Mouse (Mus musculus): Measurements from ENCODE around the gene Auts2. TPM values are rescaled to one million over a fixed set of nuclear protein-coding genes. Genes with fewer than 3 reads are reported as not detected.
A peak's percentile ranks its signal among the peaks of the same experiment; 100 is the strongest.
"Not testable (repeated sequence)": the region's sequence is repeated elsewhere in the genome, so short reads cannot be mapped to it uniquely, and the experiment has no call there.

The Auts2 gene
- 43.0 and 57.8 TPM in 2 replicates for polyA plus RNA-seq (2016; fragmentation: Nextera tagmentation; extraction: Ambion mirVana)

GRCm38 (mm10) chr5:132543118-132544071 is at the start of gene Auts2:
TSS of gene Auts2 (minus strand) at chr5:132543344.
- Histone ChIP-seq H3K27me3 (ENCODE audit: low read depth, poor library complexity, severe bottlenecking) (0 out of 2 replicates have a peak, but pooled peaks cover 3% of the 10 kb centered on the region), H3K4me3 (peak within 1 kb of the TSS; percentile 91), H3K27ac (peak within 1 kb of the TSS; percentile 94), H3K4me1 (peaks cover 34% of the 10 kb centered on the region), H3K9me3 (replicated peaks) (no peaks in the 10 kb centered on the region), H3K36me3 (no peaks in the 10 kb centered on the region)
- DNase-seq (ENCODE audit: low spot score): peak; percentile 95
- under 1% methylated on average over 73 of the region's 105 CpGs for WGBS

DNA sequence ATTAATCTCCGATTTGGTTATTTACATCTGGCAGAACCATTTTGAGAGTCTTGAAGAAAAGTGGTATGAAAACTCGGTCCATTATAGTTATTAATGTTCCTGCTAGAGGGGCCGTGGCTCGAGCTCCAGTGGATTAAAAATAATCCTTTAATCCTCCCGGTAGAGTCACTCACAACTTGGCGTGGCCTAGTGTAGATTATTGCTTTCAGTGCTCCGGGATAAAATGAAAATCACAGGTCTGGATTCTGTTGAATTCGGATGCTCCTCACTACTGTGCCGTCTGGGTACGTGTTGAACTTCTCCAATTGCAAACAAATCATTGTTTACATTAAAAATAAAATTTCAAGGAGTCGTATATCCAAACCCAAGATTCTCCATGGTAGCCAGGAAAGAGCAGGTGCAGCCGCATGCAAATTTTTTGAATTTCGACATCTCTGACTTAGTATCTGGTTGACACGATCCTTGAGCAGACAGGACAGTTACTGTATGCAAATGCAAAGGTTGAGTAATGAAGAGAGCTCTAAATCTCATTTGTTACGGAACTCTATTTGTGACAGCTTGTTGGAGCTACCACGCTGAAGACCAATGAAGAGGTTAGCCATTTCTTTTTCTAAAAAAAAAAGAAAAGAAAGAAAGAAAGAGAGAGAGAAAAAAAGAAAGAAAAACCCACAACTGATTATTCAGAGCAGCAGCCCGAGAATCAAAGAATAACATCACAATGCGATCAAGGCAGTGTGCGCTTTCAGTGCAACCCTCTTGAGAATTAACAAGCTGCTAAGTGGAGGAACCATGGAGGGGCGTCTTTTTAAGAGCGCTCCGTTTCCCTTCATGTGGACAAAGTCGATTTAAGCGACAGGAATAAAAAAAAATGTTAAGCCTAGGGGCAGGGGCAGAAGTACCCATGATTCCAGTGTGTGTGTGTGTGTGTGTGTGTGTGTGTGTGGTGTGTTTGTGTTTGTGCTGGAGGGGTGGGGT is 48.9 kb upstream of the Auts2 start:
- Histone ChIP-seq H3K9me3 (replicated peaks) (no peaks in the 10 kb centered on the region), H3K36me3 (no peaks in the 10 kb centered on the region), H3K27me3 (ENCODE audit: low read depth, poor library complexity, severe bottlenecking) (no peaks in the 10 kb centered on the region), H3K4me3 (no peak overlapping the region), H3K4me1 (peaks cover 16% of the 10 kb centered on the region), H3K27ac (no peak overlapping the region)
- 91% methylated on average over 24 of the region's 24 CpGs for WGBS
- DNase-seq (ENCODE audit: low spot score): no peak

DNA sequence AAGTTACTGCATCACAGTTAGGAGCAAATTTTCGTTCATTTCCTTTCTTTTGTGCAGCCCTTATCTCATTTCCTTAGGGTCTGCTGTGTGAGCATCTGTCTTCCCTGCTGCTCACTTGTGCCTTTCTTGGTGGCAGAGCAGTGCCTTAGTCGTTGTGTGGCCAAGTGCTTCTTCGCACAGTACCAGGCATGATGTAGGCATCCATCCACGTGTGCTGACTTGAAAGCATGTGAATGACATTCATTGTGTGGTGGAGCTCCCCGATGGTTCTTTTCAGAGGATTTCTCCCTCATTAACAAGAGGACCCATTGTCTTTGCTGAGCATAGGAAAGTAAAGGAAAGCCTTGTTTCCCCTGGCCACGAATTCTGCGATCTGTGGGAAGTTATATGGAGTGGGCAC is 36.6 kb upstream of the Auts2 start:
- WGBS: 82% methylated on average over 7 of the region's 7 CpGs
- Histone ChIP-seq H3K4me1 (peaks cover 5% of the 10 kb centered on the region; the same call in 1 of the 2 replicates), H3K4me3 (no peak overlapping the region), H3K9me3 (replicated peaks) (no peaks in the 10 kb centered on the region), H3K36me3 (no peaks in the 10 kb centered on the region), H3K27ac (no peak overlapping the region), H3K27me3 (ENCODE audit: low read depth, poor library complexity, severe bottlenecking) (no peaks in the 10 kb centered on the region)
- no peak for DNase-seq (ENCODE audit: low spot score)

- H3K36me3 ChIP-seq; H3K27me3 ChIP-seq (ENCODE audit: low read depth, poor library complexity, severe bottlenecking); H3K27ac ChIP-seq; DNase-seq (ENCODE audit: low spot score); H3K4me1 ChIP-seq; H3K9me3 ChIP-seq (replicated peaks); H3K4me3 ChIP-seq: not testable (repeated sequence)
- WGBS: 79% methylated on average over 6 of the region's 6 CpGs
Observed at GRCm38 (mm10) chr5:132560771-132561170, 17.6 kb upstream of the Auts2 start.

DNA sequence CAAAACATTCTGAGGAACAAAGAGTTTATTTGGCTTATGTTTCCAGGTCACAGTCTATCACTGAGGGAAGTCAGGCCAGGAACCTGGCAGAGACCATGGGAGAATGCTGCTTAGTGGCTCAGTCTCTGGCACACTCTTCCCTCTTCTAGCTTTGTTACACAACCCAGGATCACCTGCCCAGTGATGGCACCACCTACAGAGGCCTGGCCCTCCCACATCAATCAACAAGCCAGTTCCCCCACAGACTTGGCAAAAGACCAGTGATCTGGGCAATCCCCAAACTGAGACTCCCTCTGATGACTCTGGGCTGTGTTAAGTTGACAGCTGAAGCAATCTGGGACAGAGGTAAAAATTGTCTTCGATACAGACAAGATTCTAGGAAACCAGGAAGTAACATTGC is 2.6 kb upstream of the Auts2 start:
- H3K4me1 ChIP-seq: peaks cover 13% of the 10 kb centered on the region
- no peak for DNase-seq (ENCODE audit: low spot score)
- H3K36me3 ChIP-seq: no peaks in the 10 kb centered on the region
- no peak overlapping the region for H3K4me3 ChIP-seq
- no peak overlapping the region for H3K27ac ChIP-seq
- no peaks in the 10 kb centered on the region for H3K9me3 ChIP-seq (replicated peaks)
- 0 out of 2 replicates have a peak, but pooled peaks cover 3% of the 10 kb centered on the region for H3K27me3 ChIP-seq (ENCODE audit: low read depth, poor library complexity, severe bottlenecking)
- 72% methylated on average over 1 of the region's 1 CpGs for WGBS

DNA sequence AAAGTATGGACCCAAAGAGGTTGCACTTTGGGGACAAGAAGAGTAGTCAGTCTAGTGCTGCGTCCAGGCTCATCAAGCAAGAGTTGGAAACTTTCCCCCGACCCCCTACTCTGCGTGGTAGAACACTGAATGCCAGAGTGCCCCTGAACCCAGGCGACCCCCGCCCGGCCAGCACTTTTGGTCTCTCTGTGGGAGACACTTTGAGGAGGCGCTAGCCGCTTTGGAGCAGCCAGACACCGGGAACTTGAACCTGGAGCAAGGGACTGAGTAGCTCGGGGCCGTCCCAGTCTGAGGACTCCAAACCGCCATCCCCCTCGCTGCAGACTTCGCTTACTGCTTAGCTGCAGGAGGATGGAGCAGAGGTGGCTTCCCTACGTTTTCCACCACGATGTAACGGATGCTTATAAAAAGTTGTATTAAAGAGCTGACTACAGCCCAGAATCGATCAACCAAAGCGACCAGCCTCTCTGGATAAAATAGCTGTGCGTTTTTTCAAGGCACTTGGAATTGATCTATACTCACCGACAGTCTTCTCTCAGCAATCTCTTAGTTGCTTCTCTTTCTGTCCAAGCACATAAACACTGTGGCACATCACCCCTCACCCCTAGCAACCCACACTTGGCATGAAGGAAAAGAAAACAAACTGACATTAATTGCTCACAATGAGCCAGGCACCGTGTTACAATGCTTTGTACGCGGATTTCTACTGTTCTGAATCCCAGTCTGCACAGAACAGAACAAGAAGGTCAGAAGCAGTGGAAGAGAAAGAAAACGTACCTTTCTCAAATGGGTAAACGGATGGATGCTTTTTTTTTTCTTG is 1.2 kb upstream of the Auts2 start:
- Histone ChIP-seq H3K9me3 (replicated peaks) (no peaks in the 10 kb centered on the region), H3K4me3 (peak overlapping the region; percentile 91), H3K27ac (peak overlapping the region; percentile 94), H3K36me3 (no peaks in the 10 kb centered on the region), H3K27me3 (ENCODE audit: low read depth, poor library complexity, severe bottlenecking) (0 out of 2 replicates have a peak, but pooled peaks cover 3% of the 10 kb centered on the region), H3K4me1 (peaks cover 25% of the 10 kb centered on the region)
- DNase-seq (ENCODE audit: low spot score): peak; percentile 67
- WGBS: 6% methylated on average over 26 of the region's 26 CpGs

- Histone ChIP-seq H3K9me3 (replicated peaks) (no peaks in the 10 kb centered on the region), H3K27me3 (ENCODE audit: low read depth, poor library complexity, severe bottlenecking) (0 out of 2 replicates have a peak, but pooled peaks cover 3% of the 10 kb centered on the region), H3K27ac (peak overlapping the region; percentile 94), H3K36me3 (no peaks in the 10 kb centered on the region), H3K4me3 (peak overlapping the region; percentile 91), H3K4me1 (peaks cover 39% of the 10 kb centered on the region)
- WGBS: under 1% methylated on average over 28 of the region's 28 CpGs
- DNase-seq (ENCODE audit: low spot score): peak; percentile 69
Observed at GRCm38 (mm10) chr5:132542381-132543020, 643 bp downstream of the Auts2 start.

- H3K4me3 ChIP-seq: peak overlapping the region; percentile 91
- peak; percentile 66 for DNase-seq (ENCODE audit: low spot score)
- under 1% methylated on average over 20 of the region's 21 CpGs for WGBS
- H3K36me3 ChIP-seq: no peaks in the 10 kb centered on the region
- H3K9me3 ChIP-seq (replicated peaks): no peaks in the 10 kb centered on the region
- H3K27me3 ChIP-seq (ENCODE audit: low read depth, poor library complexity, severe bottlenecking): 0 out of 2 replicates have a peak, but pooled peaks cover 3% of the 10 kb centered on the region
- H3K27ac ChIP-seq: peak overlapping the region; percentile 94
- H3K4me1 ChIP-seq: peaks cover 42% of the 10 kb centered on the region
Observed at GRCm38 (mm10) chr5:132541951-132542350, 1.2 kb downstream of the Auts2 start.

- H3K9me3 ChIP-seq (replicated peaks): no peaks in the 10 kb centered on the region
- under 1% methylated on average over 46 of the region's 46 CpGs for WGBS
- H3K36me3 ChIP-seq: no peaks in the 10 kb centered on the region
- 0 out of 2 replicates have a peak, but pooled peaks cover 3% of the 10 kb centered on the region for H3K27me3 ChIP-seq (ENCODE audit: low read depth, poor library complexity, severe bottlenecking)
- DNase-seq (ENCODE audit: low spot score): peak; percentile 61
- H3K27ac ChIP-seq: peak overlapping the region; percentile 94
- peak overlapping the region; percentile 91 for H3K4me3 ChIP-seq
- H3K4me1 ChIP-seq: peaks cover 43% of the 10 kb centered on the region
Observed at GRCm38 (mm10) chr5:132541371-132541931, 1.7 kb downstream of the Auts2 start.

GRCm38 (mm10) chr5:132540841-132541311 is 2.3 kb downstream of the Auts2 start:
- Histone ChIP-seq H3K27me3 (ENCODE audit: low read depth, poor library complexity, severe bottlenecking) (0 out of 2 replicates have a peak, but pooled peaks cover 3% of the 10 kb centered on the region), H3K4me3 (peak overlapping the region; percentile 91), H3K4me1 (peaks cover 45% of the 10 kb centered on the region), H3K36me3 (no peaks in the 10 kb centered on the region), H3K27ac (peak overlapping the region; percentile 94), H3K9me3 (replicated peaks) (no peaks in the 10 kb centered on the region)
- DNase-seq (ENCODE audit: low spot score): peak; percentile 47
- 2% methylated on average over 6 of the region's 7 CpGs for WGBS

DNA sequence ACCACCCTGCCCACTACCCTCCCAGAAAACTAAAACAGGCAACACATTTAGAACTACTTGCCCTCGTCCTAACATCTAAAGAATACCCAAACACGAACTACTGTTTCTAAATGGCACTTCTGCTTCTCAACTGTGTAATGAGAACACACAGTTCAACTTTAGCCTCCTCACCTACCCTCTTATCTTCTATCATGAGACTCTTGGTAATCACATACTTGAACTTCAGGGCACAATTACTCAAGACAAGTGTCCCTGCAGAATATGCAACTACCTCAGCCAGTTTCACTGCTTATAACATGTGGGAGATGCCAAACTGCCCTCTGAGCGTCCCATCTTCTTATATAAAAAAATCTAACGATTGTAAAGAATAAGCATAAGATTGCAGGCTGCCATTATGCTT is 5.7 kb downstream of the Auts2 start:
- Histone ChIP-seq H3K27ac (no peak overlapping the region), H3K27me3 (ENCODE audit: low read depth, poor library complexity, severe bottlenecking) (no peaks in the 10 kb centered on the region), H3K4me3 (no peak overlapping the region), H3K9me3 (replicated peaks) (no peaks in the 10 kb centered on the region), H3K36me3 (no peaks in the 10 kb centered on the region), H3K4me1 (peaks cover 47% of the 10 kb centered on the region)
- no peak for DNase-seq (ENCODE audit: low spot score)
- WGBS: 86% methylated on average over 4 of the region's 4 CpGs
